Mouse (Mus musculus): ENCODE measurements at regions not wholly inside any gene's neighbourhood (a gene's known extent, or its start where the extent isn't known, plus 50 kb on each side); places are given as distances from the start of the nearest gene placed in this dataset.

DNA sequence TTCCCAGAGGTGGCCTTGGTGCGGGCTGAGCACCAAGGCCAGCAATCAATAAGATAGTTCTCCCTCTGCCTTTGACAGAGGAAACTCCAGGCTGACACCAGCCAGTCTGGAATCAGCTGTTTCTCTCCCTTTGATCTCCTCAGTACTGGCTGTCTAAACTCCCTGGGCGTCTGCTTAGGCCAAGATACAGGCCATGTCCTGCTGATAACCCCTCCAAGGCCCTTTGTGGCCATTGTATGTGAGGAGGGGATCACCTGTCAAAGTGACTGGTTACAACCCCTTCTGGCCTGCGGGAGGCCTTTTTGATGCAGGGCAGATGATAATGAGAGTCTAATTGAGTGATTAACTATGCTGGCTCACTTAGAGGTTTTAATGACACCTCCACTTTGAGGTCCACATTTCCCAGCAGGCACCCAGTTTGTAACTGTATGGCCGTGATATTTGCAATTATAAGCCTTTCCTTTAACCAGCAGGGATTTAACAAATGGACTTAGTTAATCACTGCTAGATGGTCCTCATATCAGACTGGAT lies 777.8 kb downstream of the Kcnj2 start:
- DNase-seq (ENCODE audit: low spot score): no peak

DNA sequence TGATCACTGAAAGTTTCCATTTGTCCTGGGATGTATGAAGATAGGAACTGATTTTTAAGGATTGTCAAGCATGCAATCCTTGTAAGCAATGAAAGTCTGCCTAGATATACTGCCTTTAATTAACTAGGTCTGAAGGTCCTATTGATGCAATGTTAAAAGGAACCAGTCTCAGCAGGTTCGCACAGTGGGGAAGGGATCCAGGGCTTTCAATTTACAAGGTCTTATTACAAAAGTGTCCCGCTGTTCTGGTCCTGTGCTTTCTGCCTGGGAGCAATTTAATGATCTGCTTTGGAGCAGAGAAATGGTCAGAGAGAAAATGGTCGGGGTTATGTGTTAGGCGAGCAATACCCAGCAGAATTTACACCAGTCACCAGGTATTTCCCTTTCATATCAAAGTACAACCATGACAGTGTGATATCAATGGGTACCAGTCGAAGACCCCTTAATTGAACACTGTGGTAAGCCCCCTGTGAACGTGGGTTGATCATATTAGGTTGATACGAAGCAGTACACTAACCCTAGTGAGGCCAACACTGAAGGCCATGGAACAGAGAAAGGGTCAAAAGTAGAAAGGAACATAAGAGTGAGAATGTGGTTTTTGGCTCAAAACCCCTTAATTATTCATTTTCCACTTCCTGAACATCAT lies 778.5 kb downstream of the Kcnj2 start:
- DNase-seq (ENCODE audit: low spot score): no peak

DNA sequence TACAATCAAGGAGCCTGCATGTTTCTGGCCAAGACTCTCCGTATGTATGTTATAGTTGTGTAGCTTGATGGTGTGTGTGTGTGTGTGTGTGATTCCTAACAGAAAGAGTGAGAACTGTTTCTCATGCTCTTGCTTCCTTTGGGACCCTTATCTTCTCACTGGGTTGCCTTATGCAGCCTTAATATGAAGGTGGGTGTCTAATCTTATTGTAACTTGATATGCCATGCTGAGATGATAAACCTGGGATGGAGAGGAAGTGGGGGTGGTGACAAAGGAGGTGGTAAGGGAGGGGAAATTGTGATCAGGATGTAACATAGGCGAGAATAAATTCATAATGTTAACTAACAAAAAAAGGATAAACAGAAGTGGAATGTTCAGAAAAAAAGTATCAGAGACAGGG lies 791.3 kb downstream of the Kcnj2 start:
- DNase-seq (ENCODE audit: low spot score): no peak

GRCm38 (mm10) chr11:111858111-111858510 lies 792.1 kb downstream of the Kcnj2 start:
- DNase-seq (ENCODE audit: low spot score): no peak

- DNase-seq (ENCODE audit: low spot score): no peak
These were observed 799.2 kb downstream of the Kcnj2 start for GRCm38 (mm10) chr11:111865143-111865542.

DNA sequence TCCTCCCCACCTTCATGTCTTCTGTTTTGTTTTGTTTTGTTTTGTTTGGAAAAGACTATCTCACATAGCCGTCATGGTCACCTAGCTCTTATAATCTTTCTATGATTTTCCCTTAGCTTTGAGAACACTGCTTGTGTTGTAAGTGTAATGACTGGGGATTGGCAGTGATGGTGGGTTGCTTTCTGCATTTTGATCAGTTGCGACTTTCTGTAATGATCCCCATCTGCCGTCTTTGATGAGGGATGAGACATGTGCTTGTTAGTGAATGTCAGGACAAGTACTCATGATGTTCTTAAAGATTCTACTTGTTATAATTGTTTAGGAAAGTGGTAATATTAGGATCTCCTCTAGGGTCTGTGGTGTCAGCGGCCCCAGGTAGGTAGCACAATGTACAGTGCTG lies 809.4 kb downstream of the Kcnj2 start:
- no peak for DNase-seq (ENCODE audit: low spot score)

DNA sequence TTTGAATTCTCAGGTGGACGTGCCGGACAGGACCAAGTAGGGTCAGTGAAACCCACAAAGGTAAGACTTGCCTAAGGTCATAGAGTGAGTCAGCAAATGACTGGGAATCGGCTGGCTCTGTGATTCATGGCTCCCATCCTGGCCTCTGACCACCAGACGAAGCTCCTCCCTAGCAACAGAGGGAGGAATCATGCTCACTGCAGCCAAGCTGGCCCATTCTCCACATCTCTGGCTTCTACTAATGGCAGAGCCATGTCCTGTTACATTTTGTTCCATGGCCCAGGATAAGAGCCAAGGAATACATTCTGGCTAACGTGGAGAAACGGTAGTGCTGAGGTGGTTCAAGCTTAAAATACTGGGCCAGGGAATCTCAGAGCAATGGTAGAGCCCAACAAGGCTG lies 814.2 kb downstream of the Kcnj2 start:
- DNase-seq (ENCODE audit: low spot score): no peak

DNA sequence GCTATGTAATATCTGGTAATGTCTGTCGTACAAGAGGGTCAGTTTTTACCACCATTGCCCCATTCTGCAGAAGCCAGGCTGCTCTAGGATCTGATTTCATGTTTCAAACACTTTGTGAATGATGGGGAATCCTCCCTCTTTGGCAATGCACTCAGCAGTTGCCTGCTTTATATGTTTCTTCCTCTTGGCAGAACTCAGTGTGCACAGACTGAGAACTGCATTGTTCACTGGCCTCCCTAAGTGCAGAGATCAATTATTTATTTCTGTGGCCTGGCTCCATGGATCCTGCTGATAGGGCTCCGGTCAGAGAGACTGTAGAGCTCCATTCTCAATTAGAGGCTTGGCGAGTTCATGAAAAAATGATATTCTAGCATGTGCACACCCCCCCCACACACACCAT lies 824.1 kb downstream of the Kcnj2 start:
- no peak for DNase-seq (ENCODE audit: low spot score)

DNA sequence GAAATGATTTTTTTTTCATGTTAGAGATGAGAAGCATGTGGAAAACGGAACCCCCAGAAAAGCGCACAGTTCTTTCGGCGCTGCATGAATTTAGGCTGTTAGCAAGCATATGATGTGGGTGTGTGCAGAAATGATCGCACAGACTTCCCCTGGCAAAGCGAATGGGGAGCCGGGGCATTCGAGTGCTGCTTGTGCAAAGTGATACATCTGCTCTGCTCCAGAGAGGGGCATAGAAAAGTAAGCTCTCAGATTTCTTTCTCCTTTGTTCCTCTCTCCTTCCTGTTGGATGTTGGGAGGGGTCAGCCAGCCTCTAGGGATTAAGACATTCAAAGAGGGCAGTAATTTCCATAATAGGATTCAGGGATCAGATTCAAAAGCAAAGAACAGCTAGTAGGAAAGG lies 827.9 kb downstream of the Kcnj2 start:
- no peak for DNase-seq (ENCODE audit: low spot score)

GRCm38 (mm10) chr11:111895221-111896200 lies 829.5 kb downstream of the Kcnj2 start:
- DNase-seq (ENCODE audit: low spot score): no peak

- DNase-seq (ENCODE audit: low spot score): no peak
These were observed 831.0 kb downstream of the Kcnj2 start for GRCm38 (mm10) chr11:111897001-111897400.

GRCm38 (mm10) chr11:111904086-111904485 lies 838.1 kb downstream of the Kcnj2 start:
- no peak for DNase-seq (ENCODE audit: low spot score)

- DNase-seq (ENCODE audit: low spot score): no peak
These were observed 847.9 kb downstream of the Kcnj2 start for GRCm38 (mm10) chr11:111913891-111914290.

- no peak for DNase-seq (ENCODE audit: low spot score)
These were observed 855.7 kb upstream of the Sox9 start for GRCm38 (mm10) chr11:111926336-111926735.

GRCm38 (mm10) chr11:111929366-111929765 lies 852.7 kb upstream of the Sox9 start:
- DNase-seq (ENCODE audit: low spot score): no peak

GRCm38 (mm10) chr11:111932052-111932451 lies 850.0 kb upstream of the Sox9 start:
- no peak for DNase-seq (ENCODE audit: low spot score)

DNA sequence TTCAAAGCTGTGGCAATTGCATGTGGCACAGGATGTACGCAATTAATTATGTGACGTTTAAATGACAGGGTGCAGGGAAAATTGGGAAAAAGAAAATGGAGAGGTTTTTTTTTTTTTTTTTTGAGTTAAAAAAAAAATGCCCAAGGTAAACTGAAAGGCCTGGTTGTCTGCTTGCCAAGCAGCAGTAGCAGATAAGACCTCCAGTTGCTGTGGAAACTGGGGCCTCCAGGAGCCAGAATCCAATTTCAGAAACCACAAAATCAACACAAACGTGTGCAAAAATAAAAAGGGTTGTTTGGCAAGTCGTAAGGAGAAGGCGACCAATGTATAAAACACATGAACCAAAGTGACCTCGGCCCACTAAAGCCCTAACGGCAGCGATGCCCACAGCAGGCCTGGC lies 837.7 kb upstream of the Sox9 start:
- no peak for DNase-seq (ENCODE audit: low spot score)

DNA sequence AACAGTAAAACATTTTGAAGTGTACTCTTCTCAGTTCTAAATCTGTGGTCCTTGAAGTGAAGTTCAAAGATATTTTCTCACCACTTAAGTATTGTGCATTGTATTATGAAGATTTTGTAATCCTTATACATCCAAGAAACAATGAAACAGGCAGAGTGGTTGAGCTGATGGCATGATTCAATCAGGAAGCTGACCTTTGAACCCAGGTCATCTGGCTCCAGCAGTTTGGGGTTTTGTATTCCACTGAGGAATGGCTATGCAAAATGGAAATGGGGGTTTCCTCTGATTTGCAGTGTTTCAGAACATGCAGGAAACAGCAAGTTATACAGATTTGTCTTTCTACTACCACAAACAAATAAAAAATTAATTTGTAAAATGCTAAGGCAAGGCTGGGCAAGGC lies 836.2 kb upstream of the Sox9 start:
- no peak for DNase-seq (ENCODE audit: low spot score)

- DNase-seq (ENCODE audit: low spot score): no peak
These were observed 834.4 kb upstream of the Sox9 start for GRCm38 (mm10) chr11:111947671-111948070.

DNA sequence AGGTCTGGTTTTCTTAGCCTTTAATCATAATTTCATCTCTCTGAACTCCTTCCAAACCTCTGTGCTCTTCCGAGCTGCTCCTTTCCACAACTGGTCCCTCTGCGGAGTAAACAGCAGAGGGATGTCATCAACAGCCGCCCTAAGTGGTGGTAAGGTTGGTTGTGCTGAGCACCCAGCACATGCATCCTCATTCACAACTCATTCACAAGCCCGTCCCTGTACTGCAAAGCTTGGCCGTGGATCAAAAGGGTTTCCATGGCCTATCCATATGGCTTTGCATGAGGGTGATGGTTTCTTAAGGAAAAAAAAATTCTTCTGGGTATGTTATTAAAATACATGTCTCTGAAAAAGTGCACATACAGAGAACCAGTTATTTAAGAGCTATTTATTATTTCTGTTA lies 828.6 kb upstream of the Sox9 start:
- DNase-seq (ENCODE audit: low spot score): no peak

DNA sequence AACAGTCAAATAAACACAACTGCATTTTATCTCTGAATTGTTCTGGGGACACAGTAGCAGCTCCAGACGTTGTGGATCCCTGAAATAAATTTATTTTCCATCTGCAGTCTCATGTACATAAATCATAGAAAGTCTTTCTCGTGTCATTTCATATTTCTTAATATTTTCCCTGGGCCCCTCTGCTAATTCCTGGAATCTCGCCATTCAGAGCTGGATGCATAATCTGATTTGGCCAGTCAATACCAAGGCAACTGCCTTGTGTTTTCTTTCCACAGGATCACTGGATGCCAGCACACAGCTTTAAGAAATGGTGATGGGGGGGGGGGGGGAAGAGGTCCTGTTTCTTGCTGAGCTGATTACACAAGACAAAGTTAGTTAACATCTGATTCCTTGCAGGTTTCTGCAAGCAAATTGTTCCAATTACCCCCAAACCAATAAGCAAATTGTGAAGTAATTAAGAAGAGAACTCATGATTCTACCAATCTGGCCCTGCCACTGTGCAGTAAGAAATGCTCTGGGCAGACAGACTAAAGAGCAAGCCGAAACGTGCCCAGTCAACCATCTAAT lies 824.2 kb upstream of the Sox9 start:
- no peak for DNase-seq (ENCODE audit: low spot score)

GRCm38 (mm10) chr11:111961047-111961837 lies 820.8 kb upstream of the Sox9 start:
- no peak for DNase-seq (ENCODE audit: low spot score)

All from testis, postnatal 14 days (tissue).